Mouse (Mus musculus) layer of hippocampus, postnatal 25 days (tissue): ENCODE data around the gene Lats2. TPM values are rescaled to one million over a fixed set of nuclear protein-coding genes. Genes with fewer than 3 reads are reported as not detected.
A peak's percentile ranks its signal among the peaks of the same experiment; 100 is the strongest.

Source experiments
- DNase-seq, 2 experiments: peaks; one replicate each; pipeline ENCODE4 v3.0.0; 2022; ENCODE audit warnings: mixed read lengths in 2 of 2, low spot score in 1 of 2; ENCODE audit errors: extremely low spot score in 1 of 2
- total RNA-seq, 2 experiments: library from RNA; stranded (reverse); gene quantifications; 2 replicates each; pipeline ENCODE4 v1.2.3; 2021

Lats2 gene
- total RNA-seq, 2 experiments from 2014 or later = 36.8 to 43.0 TPM

GRCm38 (mm10) chr14:57740651-57741050 lies 17.5 kb downstream of the Lats2 start:
- DNase-seq = no peak

- DNase-seq = no peak
Observed at GRCm38 (mm10) chr14:57737089-57737488, 21.1 kb downstream of the Lats2 start.

- no peak for DNase-seq
Observed at GRCm38 (mm10) chr14:57736141-57736540, 22.0 kb downstream of the Lats2 start.

- DNase-seq = no peak
Observed at GRCm38 (mm10) chr14:57732668-57733293, 25.4 kb downstream of the Lats2 start.

GRCm38 (mm10) chr14:57730527-57730926 lies 27.7 kb downstream of the Lats2 start:
- no peak for DNase-seq

GRCm38 (mm10) chr14:57729975-57730499 lies 28.2 kb downstream of the Lats2 start:
- no peak for DNase-seq

GRCm38 (mm10) chr14:57729364-57729763 lies 28.8 kb downstream of the Lats2 start:
- no peak for DNase-seq

- DNase-seq = no peak
Observed at GRCm38 (mm10) chr14:57726172-57726571, 32.0 kb downstream of the Lats2 start.

GRCm38 (mm10) chr14:57724473-57724872 lies 33.7 kb downstream of the Lats2 start:
- peak in 1 of 2 experiments; percentile 24 for DNase-seq

- DNase-seq = no peak
Observed at GRCm38 (mm10) chr14:57718245-57718644, 39.9 kb downstream of the Lats2 start.

- DNase-seq = no peak
Observed at GRCm38 (mm10) chr14:57716601-57717245, 41.5 kb downstream of the Lats2 start.

- no peak for DNase-seq
Observed at GRCm38 (mm10) chr14:57712884-57713283, 45.3 kb downstream of the Lats2 start.

GRCm38 (mm10) chr14:57711059-57711458 lies 47.1 kb downstream of the Lats2 start:
- DNase-seq = no peak

GRCm38 (mm10) chr14:57709171-57709570 lies 49.0 kb downstream of the Lats2 start:
- DNase-seq = no peak

GRCm38 (mm10) chr14:57708580-57708979 lies 49.6 kb downstream of the Lats2 start:
- no peak for DNase-seq

- DNase-seq = no peak
Observed at GRCm38 (mm10) chr14:57707100-57707893, 50.9 kb downstream of the Lats2 start.

GRCm38 (mm10) chr14:57706760-57707099 lies 51.5 kb downstream of the Lats2 start:
- DNase-seq = no peak

- no peak for DNase-seq
Observed at GRCm38 (mm10) chr14:57705759-57706158, 52.4 kb downstream of the Lats2 start.

- no peak for DNase-seq
Observed at GRCm38 (mm10) chr14:57705075-57705474, 53.1 kb downstream of the Lats2 start.

GRCm38 (mm10) chr14:57701915-57702477 lies 56.2 kb downstream of the Lats2 start:
- DNase-seq = no peak

GRCm38 (mm10) chr14:57699461-57699970 lies 58.7 kb downstream of the Lats2 start:
- DNase-seq = no peak
